Mouse (Mus musculus): Measurements from ENCODE around the gene S100a13. TPM values are rescaled to one million over a fixed set of nuclear protein-coding genes. Genes with fewer than 3 reads are reported as not detected.

Gene S100a13
- polyA plus RNA-seq, 1 experiment from 2014 or later: 45.8 TPM

DNA sequence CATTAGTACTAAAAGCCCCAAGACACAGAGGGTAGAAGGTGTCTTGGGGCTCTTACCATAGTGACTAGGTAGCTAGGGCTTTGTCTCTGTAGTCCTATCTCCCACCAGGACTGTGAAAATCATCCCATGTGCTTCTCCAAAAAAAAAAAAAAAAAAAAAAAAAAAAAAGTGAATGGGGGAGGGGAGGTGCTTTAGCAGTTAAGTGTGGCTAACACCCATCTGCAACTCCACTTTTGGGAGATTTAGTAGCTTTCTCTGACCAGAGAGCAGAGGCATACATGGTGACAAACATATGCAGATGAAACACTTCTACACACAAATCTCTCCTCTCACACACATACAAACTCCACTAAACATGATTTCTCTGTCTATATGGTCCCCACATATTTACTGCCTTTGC lies 16.6 kb upstream of the S100a13 start:
- Histone ChIP-seq H3K27me3 (replicated peaks; ENCODE audit: control insufficient read depth, insufficient read depth, low read length) (no peaks in the 10 kb centered on the region), H3K4me2 (ENCODE audit: low read depth, low read length) (no peak overlapping the region), H3K9me3 (ENCODE audit: control insufficient read depth, low read length) (no peaks in the 10 kb centered on the region), H3K36me3 (ENCODE audit: control insufficient read depth, insufficient read depth, low read length) (peaks cover 68% of the 10 kb centered on the region), H3K27ac (replicated peaks; ENCODE audit: low read depth, low read length) (no peak overlapping the region), H3K4me1 (ENCODE audit: control insufficient read depth, insufficient read depth, low read length) (no peaks in the 10 kb centered on the region), H3K9ac (ENCODE audit: low read depth, low read length) (no peak overlapping the region), H3K4me3 (ENCODE audit: low read depth, low read length) (no peak overlapping the region)
- DNase-seq (ENCODE audit: low spot score): no peak
- no peak for ATAC-seq (ENCODE audit: low read depth)

DNA sequence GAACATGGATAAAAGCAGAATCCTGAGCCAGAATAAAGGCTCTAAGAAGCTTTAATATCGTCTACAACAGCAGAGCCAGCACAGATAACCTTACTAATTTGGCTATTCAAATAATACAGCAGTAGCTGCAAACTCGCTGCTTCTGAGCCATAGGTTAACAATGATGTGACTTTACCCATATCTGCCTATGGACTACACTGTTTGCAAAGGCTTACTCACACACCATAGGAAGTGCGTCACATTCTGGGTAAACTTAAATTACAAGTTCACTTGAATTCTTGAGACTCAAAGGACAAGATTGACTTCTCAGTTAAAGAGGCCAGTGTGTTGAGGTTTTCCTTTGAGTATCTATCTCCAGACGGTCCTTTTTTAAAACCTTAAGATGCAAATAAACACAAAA lies 10.8 kb upstream of the S100a13 start:
- H3K36me3 ChIP-seq (ENCODE audit: control insufficient read depth, insufficient read depth, low read length): peaks cover 89% of the 10 kb centered on the region
- WGBS: 83% methylated on average over 4 of the region's 4 CpGs
- H3K4me2 ChIP-seq (ENCODE audit: low read depth, low read length): no peak overlapping the region
- DNase-seq (ENCODE audit: low spot score): no peak
- no peaks in the 10 kb centered on the region for H3K27me3 ChIP-seq (replicated peaks; ENCODE audit: control insufficient read depth, insufficient read depth, low read length)
- ATAC-seq (ENCODE audit: low read depth): peak; percentile 24; the same call in 1 of the 2 replicates
- H3K9ac ChIP-seq (ENCODE audit: low read depth, low read length): no peak overlapping the region
- no peaks in the 10 kb centered on the region for H3K9me3 ChIP-seq (ENCODE audit: control insufficient read depth, low read length)
- H3K27ac ChIP-seq (replicated peaks; ENCODE audit: low read depth, low read length): no peak overlapping the region
- H3K4me3 ChIP-seq (ENCODE audit: low read depth, low read length): no peak overlapping the region
- H3K4me1 ChIP-seq (ENCODE audit: control insufficient read depth, insufficient read depth, low read length): peaks cover 10% of the 10 kb centered on the region; the same call in 1 of the 2 replicates

DNA sequence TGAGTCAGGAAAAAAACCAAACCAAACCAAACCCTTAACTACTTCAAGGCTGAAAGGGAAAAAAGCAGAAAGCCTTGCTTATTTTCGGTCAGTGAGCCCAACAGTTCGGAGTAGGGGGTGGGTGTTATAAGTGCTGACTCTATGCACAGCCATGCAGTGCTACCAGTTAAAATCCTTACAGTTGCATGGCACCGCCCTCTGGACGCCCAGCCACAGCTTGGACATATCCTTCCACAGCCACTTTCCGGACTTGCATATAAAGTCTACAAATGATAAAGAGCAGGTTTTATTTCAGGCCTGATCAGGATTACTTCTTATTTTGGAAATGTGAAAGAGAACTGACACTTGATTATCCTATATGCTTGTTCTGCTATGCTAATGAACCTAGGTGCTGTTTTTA lies 9.0 kb upstream of the S100a13 start:
- 92% methylated on average over 5 of the region's 5 CpGs for WGBS
- H3K36me3 ChIP-seq (ENCODE audit: control insufficient read depth, insufficient read depth, low read length): peaks cover 73% of the 10 kb centered on the region
- ATAC-seq (ENCODE audit: low read depth): no peak

DNA sequence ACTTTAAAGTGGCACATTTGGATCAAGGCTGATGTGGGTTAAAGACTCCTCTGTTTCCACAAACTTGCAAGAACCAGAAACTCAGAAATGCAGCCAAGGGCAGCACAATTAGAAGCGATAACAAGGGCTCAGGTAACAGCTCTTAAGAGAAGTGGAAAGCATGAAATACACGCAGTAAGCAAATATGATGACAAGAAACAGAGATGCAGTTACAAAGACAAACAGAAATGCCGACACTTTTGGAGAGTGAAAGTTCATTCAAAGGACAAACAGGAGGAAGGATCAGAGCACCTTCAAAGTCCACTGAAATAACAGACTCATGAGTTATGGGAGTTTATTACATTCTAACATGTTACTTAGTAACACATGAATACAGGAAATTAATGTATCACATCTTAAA lies 7.9 kb upstream of the S100a13 start:
- H3K9ac ChIP-seq (ENCODE audit: low read depth, low read length): no peak overlapping the region
- H3K4me3 ChIP-seq (ENCODE audit: low read depth, low read length): no peak overlapping the region
- ATAC-seq (ENCODE audit: low read depth): no peak
- no peak for DNase-seq (ENCODE audit: low spot score)
- no peak overlapping the region for H3K27ac ChIP-seq (replicated peaks; ENCODE audit: low read depth, low read length)
- no peaks in the 10 kb centered on the region for H3K27me3 ChIP-seq (replicated peaks; ENCODE audit: control insufficient read depth, insufficient read depth, low read length)
- H3K4me2 ChIP-seq (ENCODE audit: low read depth, low read length): no peak overlapping the region
- 85% methylated on average over 3 of the region's 3 CpGs for WGBS
- peaks cover 10% of the 10 kb centered on the region; the same call in 1 of the 2 replicates for H3K4me1 ChIP-seq (ENCODE audit: control insufficient read depth, insufficient read depth, low read length)
- peaks cover 63% of the 10 kb centered on the region for H3K36me3 ChIP-seq (ENCODE audit: control insufficient read depth, insufficient read depth, low read length)
- no peaks in the 10 kb centered on the region for H3K9me3 ChIP-seq (ENCODE audit: control insufficient read depth, low read length)

More for the DNA sequence above, 9.0 kb upstream of the S100a13 start:
- H3K27ac ChIP-seq (replicated peaks; ENCODE audit: low read depth, low read length): no peak overlapping the region
- H3K27me3 ChIP-seq (replicated peaks; ENCODE audit: control insufficient read depth, insufficient read depth, low read length): no peaks in the 10 kb centered on the region
- H3K4me2 ChIP-seq (ENCODE audit: low read depth, low read length): no peak overlapping the region
- H3K4me3 ChIP-seq (ENCODE audit: low read depth, low read length): no peak overlapping the region
- DNase-seq (ENCODE audit: low spot score): no peak
- peaks cover 10% of the 10 kb centered on the region; the same call in 1 of the 2 replicates for H3K4me1 ChIP-seq (ENCODE audit: control insufficient read depth, insufficient read depth, low read length)
- no peak overlapping the region for H3K9ac ChIP-seq (ENCODE audit: low read depth, low read length)
- no peaks in the 10 kb centered on the region for H3K9me3 ChIP-seq (ENCODE audit: control insufficient read depth, low read length)

DNA sequence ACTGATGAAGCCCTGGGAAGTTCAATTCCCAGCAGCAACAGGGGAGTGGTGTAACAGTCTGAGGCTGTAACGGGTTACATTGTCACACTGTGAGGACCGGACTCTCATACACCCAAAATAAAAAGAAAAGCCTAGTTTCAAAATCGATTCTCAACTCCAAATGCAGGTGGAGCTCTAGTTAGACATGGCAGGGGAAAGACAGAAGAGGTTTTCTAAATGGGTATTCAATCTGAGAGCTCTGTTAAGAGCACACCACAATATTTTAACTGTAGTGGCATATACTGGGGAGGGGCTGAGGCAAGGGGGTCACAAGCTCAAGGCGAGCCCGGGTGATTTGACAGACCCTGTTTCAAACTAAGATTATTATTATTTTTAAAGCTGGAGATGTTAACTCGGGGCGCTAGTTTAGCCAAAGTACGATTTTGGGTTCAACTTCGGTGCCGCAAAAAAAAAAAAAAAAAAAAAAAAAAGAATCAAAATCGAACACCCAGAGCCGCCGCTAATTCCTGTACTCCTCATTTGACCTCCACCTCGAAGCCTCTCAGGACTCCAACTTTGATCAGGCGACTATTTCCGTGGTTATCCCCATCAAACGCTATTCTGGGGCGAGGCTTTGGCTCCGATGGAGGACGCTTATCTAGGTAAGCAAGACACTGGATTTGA lies 5.8 kb upstream of the S100a13 start:
- Histone ChIP-seq H3K9me3 (ENCODE audit: control insufficient read depth, low read length) (no peaks in the 10 kb centered on the region), H3K9ac (ENCODE audit: low read depth, low read length) (peak overlapping the region; percentile 99), H3K27ac (replicated peaks; ENCODE audit: low read depth, low read length) (peak overlapping the region; percentile 94), H3K4me3 (ENCODE audit: low read depth, low read length) (peak overlapping the region; percentile 95), H3K4me1 (ENCODE audit: control insufficient read depth, insufficient read depth, low read length) (peaks cover 10% of the 10 kb centered on the region; the same call in 1 of the 2 replicates), H3K36me3 (ENCODE audit: control insufficient read depth, insufficient read depth, low read length) (peaks cover 43% of the 10 kb centered on the region), H3K27me3 (replicated peaks; ENCODE audit: control insufficient read depth, insufficient read depth, low read length) (peaks cover 5% of the 10 kb centered on the region; the same call in 1 of the 2 replicates), H3K4me2 (ENCODE audit: low read depth, low read length) (peak overlapping the region; percentile 64)
- 3% methylated on average over 20 of the region's 20 CpGs for WGBS
- ATAC-seq (ENCODE audit: low read depth) (peak; percentile 3; the same call in 1 of the 2 replicates), DNase-seq (ENCODE audit: low spot score) (no peak)

DNA sequence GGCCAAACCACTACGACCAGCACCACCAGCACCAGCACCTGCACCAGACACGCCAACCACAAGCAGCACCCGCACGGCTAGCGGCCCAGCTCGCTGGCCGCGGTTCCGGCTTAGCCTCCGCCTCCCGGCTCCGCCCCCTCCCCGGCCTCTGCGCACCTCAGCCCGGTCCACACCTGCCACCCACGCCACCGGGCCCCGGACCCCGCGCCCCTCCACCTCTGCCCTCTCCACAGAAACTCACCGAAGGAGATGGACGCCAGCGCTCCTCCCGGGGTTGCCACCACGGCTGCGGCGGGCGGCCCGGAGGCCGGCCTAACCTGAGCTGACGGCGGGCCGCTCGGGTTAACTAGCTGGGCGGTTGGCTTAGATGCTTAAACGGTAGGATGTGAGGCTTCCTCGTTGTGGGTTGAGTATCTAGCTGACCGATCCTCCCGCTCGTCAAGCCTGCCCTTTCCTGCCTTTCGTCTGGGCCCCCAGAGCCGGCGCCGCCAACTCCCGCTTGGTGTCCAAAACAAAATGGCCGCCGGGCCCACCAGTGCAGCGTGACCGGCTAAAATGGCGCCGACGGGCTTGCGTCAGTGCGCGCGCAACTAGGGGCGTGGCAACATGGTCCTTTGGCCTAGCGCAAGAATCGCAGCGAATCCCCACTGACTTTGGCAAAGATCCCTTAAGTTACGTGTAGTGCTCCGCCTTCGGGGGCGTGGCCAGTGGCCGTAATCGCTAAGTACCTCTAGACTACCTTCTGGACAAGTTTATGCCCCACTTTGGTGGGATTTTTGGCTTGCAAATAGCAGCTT lies 5.1 kb upstream of the S100a13 start, which contains the start of gene Chtop:
TSS of gene Chtop (minus strand) at position 549 of the 797 bp plus-strand sequence.
- Histone ChIP-seq H3K4me1 (ENCODE audit: control insufficient read depth, insufficient read depth, low read length) (peaks cover 14% of the 10 kb centered on the region; the same call in 1 of the 2 replicates), H3K27ac (replicated peaks; ENCODE audit: low read depth, low read length) (peak within 1 kb of the TSS; percentile 94), H3K36me3 (ENCODE audit: control insufficient read depth, insufficient read depth, low read length) (peaks cover 36% of the 10 kb centered on the region), H3K9ac (ENCODE audit: low read depth, low read length) (peak within 1 kb of the TSS; percentile 99), H3K4me2 (ENCODE audit: low read depth, low read length) (peak within 1 kb of the TSS; percentile 64), H3K9me3 (ENCODE audit: control insufficient read depth, low read length) (no peaks in the 10 kb centered on the region), H3K27me3 (replicated peaks; ENCODE audit: control insufficient read depth, insufficient read depth, low read length) (peaks cover 6% of the 10 kb centered on the region; the same call in 1 of the 2 replicates), H3K4me3 (ENCODE audit: low read depth, low read length) (peak within 1 kb of the TSS; percentile 95)
- under 1% methylated on average over 49 of the region's 66 CpGs for WGBS
- DNase-seq (ENCODE audit: low spot score) (peak; percentile 99), ATAC-seq (ENCODE audit: low read depth) (peak; percentile 92)

DNA sequence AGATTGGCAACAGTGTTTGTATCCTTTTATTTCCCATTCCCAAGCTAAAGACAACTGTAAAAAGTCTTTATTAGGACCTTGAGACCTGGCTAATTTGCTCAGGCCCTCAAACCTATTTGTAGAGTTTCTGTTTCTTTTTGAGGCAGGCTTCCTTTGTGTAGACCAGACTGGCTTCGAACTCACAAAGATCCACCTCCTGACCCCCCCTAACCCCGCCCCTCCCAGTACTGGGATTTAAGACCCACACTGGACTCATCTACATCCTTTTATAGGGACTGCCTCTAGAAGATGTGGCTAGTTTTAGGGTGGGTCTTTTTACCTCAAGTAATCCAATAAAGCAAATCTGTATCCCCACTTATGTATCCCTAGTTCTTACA lies 4.5 kb upstream of the S100a13 start:
- peaks cover 15% of the 10 kb centered on the region; the same call in 1 of the 2 replicates for H3K4me1 ChIP-seq (ENCODE audit: control insufficient read depth, insufficient read depth, low read length)
- H3K27ac ChIP-seq (replicated peaks; ENCODE audit: low read depth, low read length): peak overlapping the region; percentile 74; the same call in 1 of the 2 replicates
- no peak for DNase-seq (ENCODE audit: low spot score)
- ATAC-seq (ENCODE audit: low read depth): no peak
- H3K4me3 ChIP-seq (ENCODE audit: low read depth, low read length): peak overlapping the region; percentile 95
- WGBS: 27% methylated on average over 2 of the region's 2 CpGs
- H3K9ac ChIP-seq (ENCODE audit: low read depth, low read length): no peak overlapping the region
- H3K27me3 ChIP-seq (replicated peaks; ENCODE audit: control insufficient read depth, insufficient read depth, low read length): peaks cover 6% of the 10 kb centered on the region; the same call in 1 of the 2 replicates
- H3K36me3 ChIP-seq (ENCODE audit: control insufficient read depth, insufficient read depth, low read length): peaks cover 30% of the 10 kb centered on the region
- no peaks in the 10 kb centered on the region for H3K9me3 ChIP-seq (ENCODE audit: control insufficient read depth, low read length)
- peak overlapping the region; percentile 64 for H3K4me2 ChIP-seq (ENCODE audit: low read depth, low read length)

DNA sequence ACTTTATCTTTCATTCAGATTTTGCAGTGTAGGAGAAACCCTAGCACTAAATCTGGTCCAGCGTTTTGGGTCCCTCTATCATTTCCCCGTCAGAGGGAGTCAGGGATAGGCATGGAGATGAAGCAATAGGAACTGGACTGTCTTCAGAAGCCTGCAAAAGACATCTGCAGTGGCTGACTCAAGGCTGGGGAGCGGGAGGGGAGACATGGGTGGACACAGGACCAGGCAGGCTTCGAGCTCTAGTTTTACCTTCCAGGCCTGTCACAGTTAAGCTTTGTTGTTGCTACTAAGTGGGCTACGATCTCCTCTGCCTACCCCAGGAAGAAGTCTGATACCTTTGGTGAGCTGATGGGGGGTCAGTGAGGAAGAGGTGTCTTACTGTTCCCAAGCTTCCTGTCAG lies 2.0 kb upstream of the S100a13 start:
- 80% methylated on average over 5 of the region's 5 CpGs for WGBS
- ATAC-seq (ENCODE audit: low read depth) (no peak), DNase-seq (ENCODE audit: low spot score) (no peak)
- Histone ChIP-seq H3K4me2 (ENCODE audit: low read depth, low read length) (no peak overlapping the region), H3K4me1 (ENCODE audit: control insufficient read depth, insufficient read depth, low read length) (peaks cover 24% of the 10 kb centered on the region), H3K27me3 (replicated peaks; ENCODE audit: control insufficient read depth, insufficient read depth, low read length) (peaks cover 6% of the 10 kb centered on the region; the same call in 1 of the 2 replicates), H3K36me3 (ENCODE audit: control insufficient read depth, insufficient read depth, low read length) (peaks cover 4% of the 10 kb centered on the region), H3K4me3 (ENCODE audit: low read depth, low read length) (no peak overlapping the region), H3K9ac (ENCODE audit: low read depth, low read length) (no peak overlapping the region), H3K9me3 (ENCODE audit: control insufficient read depth, low read length) (no peaks in the 10 kb centered on the region), H3K27ac (replicated peaks; ENCODE audit: low read depth, low read length) (no peak overlapping the region)

All from embryonic facial prominence, embryonic 14.5 days (tissue).